Mouse (Mus musculus) lung, embryonic 14.5 days (tissue): Measurements from ENCODE around the gene Slc48a1. TPM values are rescaled to one million over a fixed set of nuclear protein-coding genes. Genes with fewer than 3 reads are reported as not detected.
A peak's percentile ranks its signal among the peaks of the same experiment; 100 is the strongest.

ENCODE experiments used
- ATAC-seq: fragments of 200-750 bp; cut with Nextera tagmentation; 2 replicates; pipeline ENCODE4 v1.8.0; 2017; ENCODE audit warnings: mild to moderate bottlenecking, moderate TSS enrichment, moderate library complexity; ENCODE audit not compliant: insufficient read depth
- DNase-seq: peaks from one replicate; pipeline ENCODE4 v3.0.0-alpha.2; 2015
- H3K27ac ChIP-seq: fragments of 300-500 bp; sonication (generic); 2 replicates; pipeline ENCODE4 v1.5.1; 2014; ENCODE audit warnings: low read depth, mild to moderate bottlenecking, moderate library complexity
- H3K27me3 ChIP-seq: fragments of 300-500 bp; sonication (generic); 2 replicates; pipeline ENCODE4 v1.6.1; 2014; ENCODE audit warnings: low read length, control low read depth; ENCODE audit not compliant: insufficient read depth
- H3K36me3 ChIP-seq: fragments of 300-500 bp; sonication (generic); 2 replicates; pipeline ENCODE4 v1.6.1; 2014; ENCODE audit warnings: control low read depth; ENCODE audit not compliant: insufficient read depth
- H3K4me1 ChIP-seq: fragments of 300-500 bp; sonication (generic); 2 replicates; pipeline ENCODE4 v1.6.1; 2014; ENCODE audit warnings: antibody characterized with exemption, control low read depth; ENCODE audit not compliant: insufficient read depth
- H3K4me2 ChIP-seq: fragments of 300-500 bp; sonication (generic); 2 replicates; pipeline ENCODE4 v1.6.1; 2014; ENCODE audit warnings: mild to moderate bottlenecking
- H3K4me3 ChIP-seq: fragments of 300-500 bp; sonication (generic); 2 replicates; pipeline ENCODE4 v1.5.1; 2014; ENCODE audit warnings: low read depth, low read length
- H3K9ac ChIP-seq: fragments of 300-500 bp; sonication (generic); 2 replicates; pipeline ENCODE4 v1.6.1; 2014
- H3K9me3 ChIP-seq: fragments of 300-500 bp; sonication (generic); 2 replicates; pipeline ENCODE4 v1.6.1; 2016; ENCODE audit warnings: low read depth, low read length, control low read depth
- CTCF ChIP-seq: IDR thresholded peaks from 2 replicates; pipeline ENCODE4 v1.5.1; 2016; ENCODE audit warnings: antibody characterized with exemption, low read depth
- WGBS: fragments of 180-500 bp; shearing (Covaris S2); extraction: QIAGEN DNeasy Blood & Tissue Kit; methylation state at CpG from one replicate; pipeline ENCODE4 v1.1.7; 2014; 5-methylcytosine and 5-hydroxymethylcytosine counted together
- polyA plus RNA-seq: library from polyadenylated mRNA; unstranded; fragments of >200 nt; fragmentation: Nextera tagmentation; extraction: Ambion mirVana; gene quantifications from 2 replicates; pipeline ENCODE4 v1.2.1, GENCODE M21; 2014

The Slc48a1 gene
- polyA plus RNA-seq, 1 experiment from 2014 or later: 25.3 TPM

DNA sequence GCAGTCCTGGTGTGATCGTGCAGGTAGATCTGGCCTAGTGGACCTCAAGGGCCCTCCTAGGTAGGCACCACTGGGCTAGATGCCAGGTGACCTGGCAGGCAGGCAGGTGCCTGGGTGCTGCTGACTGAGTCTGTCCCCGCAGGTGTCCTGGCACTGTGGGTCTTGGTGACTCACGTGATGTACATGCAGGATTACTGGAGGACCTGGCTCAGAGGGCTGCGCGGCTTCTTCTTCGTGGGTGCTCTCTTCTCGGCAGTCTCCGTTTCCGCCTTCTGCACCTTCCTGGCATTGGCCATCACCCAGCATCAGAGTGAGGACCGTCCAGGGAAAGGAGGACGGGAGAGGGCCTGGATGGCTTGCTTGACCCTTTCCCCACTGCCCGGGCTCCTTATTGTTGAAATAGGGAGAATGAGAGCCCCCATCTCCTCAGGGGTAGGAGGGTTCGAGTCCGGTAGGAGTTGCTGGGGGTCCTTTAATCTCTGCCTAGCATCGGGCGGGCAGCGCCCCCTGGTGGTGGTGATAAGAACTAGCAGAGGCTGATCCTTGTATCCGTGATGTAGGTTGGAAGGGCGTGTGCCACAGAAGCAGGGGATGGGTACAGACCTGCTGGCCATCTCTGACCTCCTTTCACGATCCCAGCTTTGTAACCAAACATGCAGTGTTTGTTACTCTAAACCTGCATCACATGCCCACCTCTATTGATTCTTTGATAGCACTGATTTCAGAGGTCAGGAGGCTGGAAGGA, 11.6 kb downstream of the Slc48a1 start:
- Histone ChIP-seq H3K4me1 (peaks cover 4% of the 10 kb centered on the region; the same call in 1 of the 2 replicates), H3K36me3 (peaks cover 44% of the 10 kb centered on the region), H3K27me3 (0 out of 2 replicates have a peak, but pooled peaks cover under 1% of the 10 kb centered on the region), H3K4me2 (no peak overlapping the region), H3K9me3 (no peaks in the 10 kb centered on the region), H3K27ac (no peak overlapping the region), H3K4me3 (no peak overlapping the region), H3K9ac (no peak overlapping the region)
- 51% methylated on average over 20 of the region's 20 CpGs for WGBS
- ATAC-seq: 0 out of 2 replicates have a peak, but pooled peaks have one; percentile 9
- peak; percentile 89 for TF ChIP-seq CTCF
- peak; percentile 79 for DNase-seq

DNA sequence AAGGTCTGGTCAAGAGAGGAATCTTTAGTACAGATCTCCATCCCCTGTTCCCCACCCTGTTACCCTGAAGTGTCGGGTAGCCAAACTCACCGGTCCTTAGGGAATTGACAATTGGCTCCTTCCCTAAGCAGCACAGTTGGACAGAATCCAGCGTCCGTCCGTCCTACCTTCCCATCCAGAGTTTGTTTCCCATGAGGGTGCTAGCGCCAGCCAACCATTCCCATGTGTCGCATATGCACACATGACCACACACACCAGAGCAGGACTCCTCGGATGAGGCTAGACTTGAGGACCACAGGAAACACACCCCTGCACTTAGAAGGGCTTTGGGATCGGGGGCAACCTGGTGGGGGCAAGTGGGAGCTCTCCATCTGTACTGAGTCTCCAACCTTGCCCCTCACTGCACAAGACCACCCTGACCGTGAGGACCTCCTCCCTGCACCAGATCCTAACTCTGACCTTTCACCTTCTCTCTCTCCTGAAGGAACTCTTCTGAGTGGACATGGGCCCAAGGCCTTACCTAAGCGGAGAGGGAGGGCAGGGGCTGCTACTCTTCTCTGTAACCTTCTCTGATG, 12.9 kb downstream of the Slc48a1 start:
- no peak for ATAC-seq
- peaks cover 4% of the 10 kb centered on the region; the same call in 1 of the 2 replicates for H3K4me1 ChIP-seq
- no peaks in the 10 kb centered on the region for H3K27me3 ChIP-seq

DNA sequence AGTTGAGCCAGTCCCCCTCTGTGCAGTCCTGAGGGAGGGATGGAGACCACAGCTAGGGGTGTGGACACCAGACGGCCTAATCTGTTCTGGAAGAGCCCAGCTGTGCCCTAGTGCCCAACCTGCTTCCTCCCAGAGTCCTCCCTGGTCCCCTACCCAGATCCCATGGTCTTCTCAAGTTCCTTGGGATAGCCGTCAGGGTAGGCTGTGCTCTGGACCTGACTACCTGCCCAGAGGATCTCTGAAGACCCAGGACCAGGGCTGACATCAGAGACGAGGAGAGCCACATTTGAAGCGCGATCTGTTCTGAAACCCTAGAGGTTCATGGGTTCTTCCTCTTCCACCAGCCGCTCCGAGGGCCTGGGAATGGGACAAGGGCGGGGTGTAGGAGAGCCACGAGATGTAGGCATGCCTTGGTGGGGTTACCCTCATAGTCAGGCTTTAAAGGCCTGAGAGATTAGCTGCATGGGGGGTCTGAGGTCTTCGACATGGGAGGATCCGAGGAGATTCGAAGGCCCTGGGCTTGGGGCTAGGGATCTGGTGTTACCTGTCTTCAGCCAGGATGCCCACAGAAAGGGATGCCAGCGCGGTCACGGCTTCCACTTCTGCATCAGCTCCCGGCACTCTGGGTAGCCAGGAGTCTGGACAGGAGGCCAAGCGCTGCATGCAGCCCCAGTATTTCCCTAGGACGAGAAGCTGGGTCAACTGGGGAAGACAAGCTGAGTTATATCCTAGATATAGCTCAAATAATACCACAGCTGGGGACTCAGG, 15.2 kb downstream of the Slc48a1 start:
- DNase-seq (no peak), ATAC-seq (no peak)
- Histone ChIP-seq H3K9ac (no peak overlapping the region), H3K27ac (no peak overlapping the region), H3K4me3 (no peak overlapping the region), H3K36me3 (peaks cover 81% of the 10 kb centered on the region), H3K4me2 (no peak overlapping the region), H3K9me3 (no peaks in the 10 kb centered on the region), H3K4me1 (no peaks in the 10 kb centered on the region), H3K27me3 (no peaks in the 10 kb centered on the region)
- 86% methylated on average over 18 of the region's 18 CpGs for WGBS
- no peak for TF ChIP-seq CTCF

More for the DNA sequence above, 12.9 kb downstream of the Slc48a1 start:
- no peak for TF ChIP-seq CTCF
- Histone ChIP-seq H3K27ac (no peak overlapping the region), H3K4me3 (no peak overlapping the region), H3K9ac (no peak overlapping the region), H3K4me2 (no peak overlapping the region), H3K36me3 (peaks cover 57% of the 10 kb centered on the region), H3K9me3 (no peaks in the 10 kb centered on the region)
- no peak for DNase-seq
- whole genome bisulfite sequencing: 81% methylated on average over 11 of the region's 11 CpGs

DNA sequence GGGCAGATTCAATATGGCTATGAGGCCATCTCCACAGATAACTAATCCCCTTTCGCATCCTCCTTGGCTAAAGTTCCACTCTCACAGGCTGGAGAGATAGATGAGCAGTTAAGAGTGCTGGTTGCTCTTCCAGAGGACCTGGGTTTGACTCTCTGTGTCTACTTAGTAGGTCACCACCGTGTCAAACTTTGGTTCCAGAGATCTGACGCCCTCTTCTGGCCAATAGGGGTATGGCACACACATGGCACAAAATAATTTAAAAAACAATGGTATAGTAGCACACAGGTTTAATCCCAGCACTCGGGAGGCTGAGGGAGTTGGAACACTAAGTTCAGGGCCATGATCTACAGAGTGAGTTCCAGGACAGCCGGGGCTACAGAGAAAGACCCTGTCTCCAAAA, 15.9 kb downstream of the Slc48a1 start:
- 70% methylated on average over 5 of the region's 5 CpGs for WGBS
- Histone ChIP-seq H3K4me3 (no peak overlapping the region), H3K4me2 (no peak overlapping the region), H3K27ac (no peak overlapping the region), H3K4me1 (no peaks in the 10 kb centered on the region), H3K36me3 (peaks cover 88% of the 10 kb centered on the region), H3K9me3 (no peaks in the 10 kb centered on the region), H3K9ac (no peak overlapping the region), H3K27me3 (no peaks in the 10 kb centered on the region)
- ATAC-seq (no peak), DNase-seq (no peak)
- peak; percentile 61 for TF ChIP-seq CTCF

DNA sequence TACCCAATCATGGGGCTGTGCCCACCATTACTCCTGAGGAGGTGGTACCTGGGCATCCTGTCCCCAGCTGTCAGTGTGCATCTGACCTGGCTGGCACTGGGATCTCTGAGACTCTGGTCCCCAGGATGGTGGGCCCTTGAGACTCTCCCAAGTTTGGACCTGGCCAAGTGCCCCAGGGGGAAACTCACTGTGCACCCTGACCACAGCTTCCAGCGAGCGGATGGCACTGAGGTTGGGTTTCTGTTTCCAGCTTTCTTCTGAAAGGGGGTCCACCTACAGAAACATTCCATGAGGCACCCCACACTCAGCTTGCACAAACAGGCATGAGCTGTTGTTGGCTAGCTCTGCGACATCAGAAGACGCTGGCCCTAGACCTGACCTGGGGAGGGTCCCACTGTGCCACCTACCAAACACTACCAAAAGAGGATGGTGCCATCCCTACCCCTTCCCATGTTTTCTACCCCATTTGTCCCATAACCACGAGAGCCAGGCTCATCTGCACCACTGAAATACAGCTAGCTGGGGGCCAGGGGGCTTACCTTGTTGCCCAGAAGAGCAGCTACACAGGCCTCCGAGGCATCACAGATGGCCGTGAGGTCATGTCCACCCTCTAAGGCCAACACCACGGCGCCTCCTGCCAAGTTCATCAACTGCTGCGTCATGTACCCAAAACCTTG, 17.4 kb downstream of the Slc48a1 start:
- no peaks in the 10 kb centered on the region for H3K4me1 ChIP-seq
- ATAC-seq: no peak
- TF ChIP-seq CTCF: no peak
- H3K27me3 ChIP-seq: no peaks in the 10 kb centered on the region
- H3K36me3 ChIP-seq: peaks cover 100% of the 10 kb centered on the region
- no peak overlapping the region for H3K4me2 ChIP-seq
- H3K4me3 ChIP-seq: no peak overlapping the region
- H3K27ac ChIP-seq: no peak overlapping the region
- no peak overlapping the region for H3K9ac ChIP-seq
- WGBS: 90% methylated on average over 10 of the region's 10 CpGs
- DNase-seq: no peak
- no peaks in the 10 kb centered on the region for H3K9me3 ChIP-seq

DNA sequence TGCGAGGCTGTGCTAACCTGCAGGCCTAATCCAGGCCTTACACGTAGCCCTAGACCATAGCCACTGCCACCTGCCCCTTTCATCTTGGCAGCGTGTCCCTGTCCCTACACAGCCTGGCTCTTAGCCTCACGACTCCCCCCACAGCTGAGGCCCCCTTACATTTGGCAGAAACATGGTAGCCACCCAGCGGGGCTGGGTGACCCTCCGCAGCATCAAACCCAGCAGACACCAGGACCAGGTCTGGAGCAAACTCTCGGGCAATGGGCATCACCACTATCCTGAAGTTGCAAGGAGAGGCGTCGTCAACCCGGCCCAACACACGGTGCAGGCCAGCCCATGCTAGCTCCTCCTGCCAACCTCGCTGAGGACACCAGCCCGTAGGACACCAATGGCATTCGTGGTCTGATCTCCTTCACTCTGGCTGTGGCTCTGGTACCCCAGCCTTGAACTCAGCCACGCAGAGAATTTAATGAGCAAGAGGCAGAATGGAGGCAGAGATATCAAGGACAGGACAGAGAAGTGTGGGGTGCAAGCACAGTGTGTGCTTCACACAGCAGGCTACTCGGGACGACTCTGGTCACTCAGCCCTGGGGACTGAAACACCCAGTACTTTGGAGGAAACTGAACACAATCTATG, 18.5 kb downstream of the Slc48a1 start:
- H3K4me3 ChIP-seq: no peak overlapping the region
- H3K9me3 ChIP-seq: no peaks in the 10 kb centered on the region
- ATAC-seq: no peak
- no peak overlapping the region for H3K9ac ChIP-seq
- H3K4me2 ChIP-seq: no peak overlapping the region
- H3K27me3 ChIP-seq: no peaks in the 10 kb centered on the region
- 93% methylated on average over 17 of the region's 17 CpGs for WGBS
- no peaks in the 10 kb centered on the region for H3K4me1 ChIP-seq
- TF ChIP-seq CTCF: no peak
- H3K27ac ChIP-seq: no peak overlapping the region
- DNase-seq: no peak
- H3K36me3 ChIP-seq: peaks cover 100% of the 10 kb centered on the region
